Comparison of ENCODE assay signal across 7 mouse cellular contexts in genomic region chr17:34188010-34188409, GRCm38 (mm10). TPM values are rescaled to one million over a fixed set of nuclear protein-coding genes. Genes with fewer than 3 reads are reported as not detected.
DNase-seq lines count a peak whose midpoint lies in the region; ATAC-seq and TF ChIP-seq lines count a peak whose summit lies in the region.

No protein-coding gene starts in this region.

- TF ChIP-seq POLR2A in thymus, adult 2 months (IDR thresholded peaks at IDR 0.05; ENCODE audit: control insufficient read depth, extremely low read depth, insufficient read depth, low read length, poor library complexity), result no peak
- TF ChIP-seq POLR2A in cerebellum, adult 2 months (IDR thresholded peaks at IDR 0.05; ENCODE audit: borderline replicate concordance, insufficient read depth, low read length), result no peak

- H3K4me1 ChIP-seq in thymus, adult 2 months (replicated peaks; ENCODE audit: control insufficient read depth, insufficient read depth, low read length), result peaks cover 35% of the 10 kb centered on the region
- peaks cover 14% of the 10 kb centered on the region for H3K4me1 ChIP-seq in embryonic facial prominence, embryonic 13.5 days
- H3K4me1 ChIP-seq in hindbrain, embryonic 12.5 days, result peaks cover 17% of the 10 kb centered on the region
- no peaks in the 10 kb centered on the region for H3K4me1 ChIP-seq in cerebellum, adult 2 months (ENCODE audit: control insufficient read depth, insufficient read depth, low read length)

- TF ChIP-seq CTCF in thymus, adult 2 months (IDR thresholded peaks at IDR 0.05; ENCODE audit: borderline replicate concordance, control insufficient read depth, extremely low read depth, insufficient read depth, low read length, poor library complexity), result no peak; the same call in 1 of the 2 replicates
- TF ChIP-seq CTCF in cerebellum, adult 2 months (IDR thresholded peaks at IDR 0.05; ENCODE audit: borderline replicate concordance, insufficient read depth, low read depth, low read length), result no peak

- peak overlapping the region; percentile 73 for H3K9ac ChIP-seq in embryonic facial prominence, embryonic 13.5 days
- H3K9ac ChIP-seq in hindbrain, embryonic 12.5 days, result peak overlapping the region; percentile 45

- WGBS in thymus, adult 2 months, result under 1% methylated on average over 20 of the region's 20 CpGs
- WGBS in embryonic facial prominence, embryonic 13.5 days, result 1% methylated on average over 20 of the region's 20 CpGs
- 3% methylated on average over 20 of the region's 20 CpGs for WGBS in hindbrain, embryonic 12.5 days
- 2% methylated on average over 20 of the region's 20 CpGs for WGBS in cerebellum, adult 2 months

- no peak for ATAC-seq in embryonic facial prominence, embryonic 13.5 days (ENCODE audit: insufficient number of reproducible peaks, insufficient read depth, low FRiP score, low TSS enrichment, low read depth)
- ATAC-seq in hindbrain, embryonic 12.5 days (ENCODE audit: low FRiP score), result no peak
- ATAC-seq in megakaryocyte progenitor cell, adult 5-6 weeks (replicated peaks; ENCODE audit: poor library complexity), result peak; percentile 41

- H3K36me3 ChIP-seq in thymus, adult 2 months (ENCODE audit: control insufficient read depth, insufficient read depth, low read length), result peaks cover 15% of the 10 kb centered on the region
- H3K36me3 ChIP-seq in embryonic facial prominence, embryonic 13.5 days, result no peaks in the 10 kb centered on the region
- no peaks in the 10 kb centered on the region for H3K36me3 ChIP-seq in hindbrain, embryonic 12.5 days

- H3K4me3 ChIP-seq in thymus, adult 2 months (ENCODE audit: control insufficient read depth, insufficient read depth, low read length), result peak overlapping the region; percentile 62
- peak overlapping the region; percentile 59 for H3K4me3 ChIP-seq in embryonic facial prominence, embryonic 13.5 days
- H3K4me3 ChIP-seq in hindbrain, embryonic 12.5 days, result peak overlapping the region; percentile 39
- H3K4me3 ChIP-seq in cerebellum, adult 2 months (replicated peaks; ENCODE audit: insufficient read depth, low read depth, low read length), result no peak overlapping the region

- no peaks in the 10 kb centered on the region for H3K9me3 ChIP-seq in embryonic facial prominence, embryonic 13.5 days
- no peaks in the 10 kb centered on the region for H3K9me3 ChIP-seq in hindbrain, embryonic 12.5 days (replicated peaks)

- peak overlapping the region; percentile 97 for H3K4me2 ChIP-seq in embryonic facial prominence, embryonic 13.5 days
- peak overlapping the region; percentile 84 for H3K4me2 ChIP-seq in hindbrain, embryonic 12.5 days (replicated peaks)

- H3K27ac ChIP-seq in thymus, adult 2 months (ENCODE audit: control insufficient read depth, insufficient read depth, low read length), result peak overlapping the region; percentile 81
- peak overlapping the region; percentile 81 for H3K27ac ChIP-seq in embryonic facial prominence, embryonic 13.5 days
- no peak overlapping the region for H3K27ac ChIP-seq in hindbrain, embryonic 12.5 days
- H3K27ac ChIP-seq in cerebellum, adult 2 months (ENCODE audit: insufficient read depth, low read length), result no peak overlapping the region

- no peaks in the 10 kb centered on the region for H3K27me3 ChIP-seq in thymus, adult 2 months (ENCODE audit: control insufficient read depth, insufficient read depth, low read length)
- peaks cover 88% of the 10 kb centered on the region for H3K27me3 ChIP-seq in embryonic facial prominence, embryonic 13.5 days
- peaks cover 96% of the 10 kb centered on the region for H3K27me3 ChIP-seq in hindbrain, embryonic 12.5 days
- H3K27me3 ChIP-seq in cerebellum, adult 2 months (ENCODE audit: control insufficient read depth, insufficient read depth, low read length), result peaks cover 2% of the 10 kb centered on the region; the same call in 1 of the 2 replicates

- DNase-seq in thymus, adult 2 months, result no peak
- no peak for DNase-seq in thymus, postnatal 10 days (ENCODE audit: low spot score in 2 of 2)
- peak; percentile 68 for DNase-seq in thymus, postnatal 4 days
- no peak for DNase-seq in cerebellum, adult 2 months

RNA-seq across cellular contexts. Expression of gene Psmb9, which starts 0.4 kb away (rescaled TPM):
- 288 and 334 TPM in 2 replicates for polyA plus RNA-seq in thymus, adult 2 months (2012; rRNA removed)
- 2.3 and 3.8 TPM in 2 replicates for polyA plus RNA-seq in embryonic facial prominence, embryonic 13.5 days (2015; fragmentation: Nextera tagmentation; extraction: Ambion mirVana)
- 1.0 TPM in 2 replicates for polyA plus RNA-seq in hindbrain, embryonic 12.5 days (2016; fragmentation: Nextera tagmentation; extraction: Ambion mirVana)
- total RNA-seq in megakaryocyte progenitor cell, adult 5-6 weeks (2015), result 112 and 120 TPM in 2 replicates
- 122 and 126 TPM in 2 replicates for total RNA-seq in megakaryocyte progenitor cell, adult 5-6 weeks (2017)
- 2.2 and 2.7 TPM in 2 replicates for polyA plus RNA-seq in cerebellum, adult 2 months (2012; rRNA removed)

RNA-seq across cellular contexts. Expression of gene Tap1, which starts 0.7 kb away (rescaled TPM):
- polyA plus RNA-seq in thymus, adult 2 months (2012; rRNA removed), result 197 and 202 TPM in 2 replicates
- polyA plus RNA-seq in embryonic facial prominence, embryonic 13.5 days (2015; fragmentation: Nextera tagmentation; extraction: Ambion mirVana), result 8.4 and 9.5 TPM in 2 replicates
- polyA plus RNA-seq in hindbrain, embryonic 12.5 days (2016; fragmentation: Nextera tagmentation; extraction: Ambion mirVana), result 1.8 and 2.2 TPM in 2 replicates
- 27.6 and 30.5 TPM in 2 replicates for total RNA-seq in megakaryocyte progenitor cell, adult 5-6 weeks (2015)
- total RNA-seq in megakaryocyte progenitor cell, adult 5-6 weeks (2017), result 62.5 and 82.8 TPM in 2 replicates
- 2.6 and 2.7 TPM in 2 replicates for polyA plus RNA-seq in cerebellum, adult 2 months (2012; rRNA removed)

RNA-seq across cellular contexts. Expression of gene Psmb8, which starts 9.5 kb away (rescaled TPM):
- polyA plus RNA-seq in thymus, adult 2 months (2012; rRNA removed), result 656 and 705 TPM in 2 replicates
- 4.3 and 5.7 TPM in 2 replicates for polyA plus RNA-seq in embryonic facial prominence, embryonic 13.5 days (2015; fragmentation: Nextera tagmentation; extraction: Ambion mirVana)
- polyA plus RNA-seq in hindbrain, embryonic 12.5 days (2016; fragmentation: Nextera tagmentation; extraction: Ambion mirVana), result 1.8 and 2.9 TPM in 2 replicates
- 289 and 290 TPM in 2 replicates for total RNA-seq in megakaryocyte progenitor cell, adult 5-6 weeks (2015)
- total RNA-seq in megakaryocyte progenitor cell, adult 5-6 weeks (2017), result 461 and 471 TPM in 2 replicates
- 5.8 and 7.3 TPM in 2 replicates for polyA plus RNA-seq in cerebellum, adult 2 months (2012; rRNA removed)

RNA-seq across cellular contexts. Expression of gene Tap2, which starts 15.3 kb away (rescaled TPM):
- 231 and 232 TPM in 2 replicates for polyA plus RNA-seq in thymus, adult 2 months (2012; rRNA removed)
- polyA plus RNA-seq in embryonic facial prominence, embryonic 13.5 days (2015; fragmentation: Nextera tagmentation; extraction: Ambion mirVana), result 3.5 and 3.7 TPM in 2 replicates
- polyA plus RNA-seq in hindbrain, embryonic 12.5 days (2016; fragmentation: Nextera tagmentation; extraction: Ambion mirVana), result 1.3 and 1.4 TPM in 2 replicates
- 8.5 and 17.1 TPM in 2 replicates for total RNA-seq in megakaryocyte progenitor cell, adult 5-6 weeks (2015)
- total RNA-seq in megakaryocyte progenitor cell, adult 5-6 weeks (2017), result 54.6 and 67.9 TPM in 2 replicates
- polyA plus RNA-seq in cerebellum, adult 2 months (2012; rRNA removed), result 9.1 and 10.0 TPM in 2 replicates

RNA-seq across cellular contexts. Expression of gene H2-DMb1, which starts 35.1 kb away (rescaled TPM):
- 130 and 197 TPM in 2 replicates for polyA plus RNA-seq in thymus, adult 2 months (2012; rRNA removed)
- 2.0 and 2.6 TPM in 2 replicates for polyA plus RNA-seq in embryonic facial prominence, embryonic 13.5 days (2015; fragmentation: Nextera tagmentation; extraction: Ambion mirVana)
- 1.4 and 2.1 TPM in 2 replicates for polyA plus RNA-seq in hindbrain, embryonic 12.5 days (2016; fragmentation: Nextera tagmentation; extraction: Ambion mirVana)
- 36.2 and 39.4 TPM in 2 replicates for total RNA-seq in megakaryocyte progenitor cell, adult 5-6 weeks (2015)
- total RNA-seq in megakaryocyte progenitor cell, adult 5-6 weeks (2017), result 47.0 and 60.3 TPM in 2 replicates
- polyA plus RNA-seq in cerebellum, adult 2 months (2012; rRNA removed), result 1.8 and 3.0 TPM in 2 replicates

Comparison
In these comparisons a context has a peak if more than half of its experiments do, and no peak if none do; other contexts are left out.
1. H3K27ac ChIP-seq: peak in thymus, adult 2 months (single experiment) and embryonic facial prominence, embryonic 13.5 days (single experiment); none in hindbrain, embryonic 12.5 days (single experiment) and cerebellum, adult 2 months (single experiment).
2. RNA of gene Psmb9, which starts 0.4 kb away (polyA plus RNA-seq): 288 to 334 TPM in thymus, adult 2 months; 2.3 to 3.8 TPM in embryonic facial prominence, embryonic 13.5 days, 2.2 to 2.7 TPM in cerebellum, adult 2 months and 1.0 TPM in hindbrain, embryonic 12.5 days; every median in the first group is over 10 times any median in the second.
3. RNA of gene Tap1, which starts 0.7 kb away (polyA plus RNA-seq): 197 to 202 TPM in thymus, adult 2 months; 8.4 to 9.5 TPM in embryonic facial prominence, embryonic 13.5 days, 2.6 to 2.7 TPM in cerebellum, adult 2 months and 1.8 to 2.2 TPM in hindbrain, embryonic 12.5 days; every median in the first group is over 10 times any median in the second.
4. RNA of gene Psmb8, which starts 9.5 kb away (polyA plus RNA-seq): 656 to 705 TPM in thymus, adult 2 months; 5.8 to 7.3 TPM in cerebellum, adult 2 months, 4.3 to 5.7 TPM in embryonic facial prominence, embryonic 13.5 days and 1.8 to 2.9 TPM in hindbrain, embryonic 12.5 days; every median in the first group is over 10 times any median in the second.